Mouse (Mus musculus): ENCODE results near the gene Gm4756.
"Not testable (repeated sequence)": the region's sequence is repeated elsewhere in the genome, so short reads cannot be mapped to it uniquely, and the experiment has no call there.

DNA sequence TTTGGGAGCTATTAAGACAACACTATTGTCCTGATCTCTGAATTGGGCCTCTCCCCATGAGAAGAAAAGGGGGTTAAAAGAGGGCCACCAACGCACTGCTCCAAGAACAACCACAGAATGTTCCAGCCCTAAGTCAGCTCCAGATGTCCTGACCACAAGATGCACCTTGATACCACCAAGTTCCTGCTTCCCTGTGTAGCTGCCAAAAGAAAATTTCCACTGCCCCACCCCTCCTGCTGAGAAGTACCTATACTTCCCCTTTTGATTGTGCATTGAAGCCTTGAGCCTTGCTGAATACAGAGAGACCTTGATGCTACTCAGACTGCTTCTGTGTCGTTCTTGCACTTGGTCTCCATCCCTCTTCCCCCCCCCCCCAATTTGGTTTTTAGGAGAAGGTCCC lies 50.7 kb downstream of the Gm4756 start:
- TF ChIP-seq CTCF (conservative IDR thresholded peaks at IDR 0.05; ENCODE audit: insufficient read depth, insufficient read length, low read depth, low read length); POLR2A (IDR thresholded peaks at IDR 0.05; ENCODE audit: low read depth, low read length): not testable (repeated sequence)

Data from kidney, adult 2 months (tissue).